Mouse (Mus musculus) stomach, postnatal 0 days (tissue): ENCODE data around the gene Khsrp. TPM values are rescaled to one million over a fixed set of nuclear protein-coding genes. Genes with fewer than 3 reads are reported as not detected.

ENCODE experiments used
- ATAC-seq: fragments of 200-750 bp; cut with Nextera tagmentation; 2 replicates; pipeline ENCODE4 v1.8.0; 2017; ENCODE audit not compliant: low FRiP score, low TSS enrichment
- DNase-seq: peaks from one replicate; pipeline ENCODE4 v3.0.0-alpha.2; 2016; ENCODE audit warnings: low spot score
- H3K27ac ChIP-seq: fragments of 300-500 bp; sonication (generic); replicated peaks from 2 replicates; pipeline ENCODE4 v1.5.1; 2014; ENCODE audit warnings: mild to moderate bottlenecking, control low read depth
- H3K27me3 ChIP-seq: fragments of 300-500 bp; sonication (generic); 2 replicates; pipeline ENCODE4 v1.6.1; 2014; ENCODE audit warnings: low read length; ENCODE audit not compliant: control insufficient read depth, insufficient read depth
- H3K36me3 ChIP-seq: fragments of 300-500 bp; sonication (generic); 2 replicates; pipeline ENCODE4 v1.6.1; 2014; ENCODE audit warnings: low read length, mixed read lengths; ENCODE audit not compliant: control insufficient read depth, insufficient read depth
- H3K4me1 ChIP-seq: fragments of 300-500 bp; sonication (generic); replicated peaks from 2 replicates; pipeline ENCODE4 v1.6.1; 2014; ENCODE audit warnings: antibody characterized with exemption; ENCODE audit not compliant: control insufficient read depth, insufficient read depth
- H3K4me2 ChIP-seq: fragments of 300-500 bp; sonication (generic); replicated peaks from 2 replicates; pipeline ENCODE4 v1.6.1; 2014; ENCODE audit warnings: low read depth, mild to moderate bottlenecking, control low read depth, moderate library complexity
- H3K4me3 ChIP-seq: fragments of 300-500 bp; sonication (generic); 2 replicates; pipeline ENCODE4 v1.5.1; 2014; ENCODE audit warnings: low read depth, low read length, control low read depth
- H3K9ac ChIP-seq: fragments of 300-500 bp; sonication (generic); 2 replicates; pipeline ENCODE4 v1.6.1; 2014; ENCODE audit warnings: mild to moderate bottlenecking, low read length, control low read depth, mixed read lengths
- H3K9me3 ChIP-seq: fragments of 300-500 bp; sonication (generic); 2 replicates; pipeline ENCODE4 v1.6.1; 2016; ENCODE audit warnings: low read length; ENCODE audit not compliant: control insufficient read depth
- CTCF ChIP-seq: IDR thresholded peaks from 2 replicates; pipeline ENCODE4 v1.5.1; 2016; ENCODE audit warnings: antibody characterized with exemption, low read depth, mild to moderate bottlenecking, moderate library complexity
- EP300 ChIP-seq: optimal IDR thresholded peaks from 2 replicates; pipeline ENCODE3; 2016; ENCODE audit warnings: antibody characterized with exemption
- WGBS: fragments of 180-500 bp; shearing (Covaris S2); extraction: QIAGEN DNeasy Blood & Tissue Kit; methylation state at CpG from one replicate; pipeline ENCODE4 v1.1.7; 2014; 5-methylcytosine and 5-hydroxymethylcytosine counted together
- polyA plus RNA-seq: library from polyadenylated mRNA; unstranded; fragments of >200 nt; fragmentation: Nextera tagmentation; extraction: Ambion mirVana; gene quantifications from 2 replicates; pipeline ENCODE4 v1.2.1, GENCODE M21; 2015

Khsrp gene
- 16.9 and 18.2 TPM in 2 replicates for polyA plus RNA-seq

- ATAC-seq (no peak), DNase-seq (peak; percentile 51)
- peak within 1 kb of the TSS; percentile 82 for H3K4me3 ChIP-seq
- H3K9ac ChIP-seq = peak within 1 kb of the TSS; percentile 100
- H3K36me3 ChIP-seq = peaks cover 8% of the 10 kb centered on the region; the same call in 1 of the 2 replicates
- 0 out of 2 replicates have a peak, but pooled peaks cover 3% of the 10 kb centered on the region for H3K4me1 ChIP-seq
- peak within 1 kb of the TSS; percentile 95 for H3K27ac ChIP-seq
- no peaks in the 10 kb centered on the region for H3K27me3 ChIP-seq
- WGBS = under 1% methylated on average over 64 of the region's 99 CpGs
- H3K9me3 ChIP-seq = no peaks in the 10 kb centered on the region
- peak within 1 kb of the TSS; percentile 67 for H3K4me2 ChIP-seq
- no peak for TF ChIP-seq CTCF
Observed at GRCm38 (mm10) chr17:57030931-57031660, at the start of gene Khsrp. Gene Khsrp (minus strand): TSS chr17:57031522.

- no peak overlapping the region for H3K4me2 ChIP-seq
- H3K27ac ChIP-seq = no peak overlapping the region
- no peak overlapping the region for H3K4me3 ChIP-seq
- no peaks in the 10 kb centered on the region for H3K4me1 ChIP-seq
- H3K9ac ChIP-seq = no peak overlapping the region
- DNase-seq (no peak), ATAC-seq (peak; percentile 56)
- H3K36me3 ChIP-seq = no peaks in the 10 kb centered on the region
- H3K9me3 ChIP-seq = no peaks in the 10 kb centered on the region
- WGBS = 50% methylated on average over 3 of the region's 3 CpGs
- TF ChIP-seq EP300 (no peak), CTCF (no peak)
- no peaks in the 10 kb centered on the region for H3K27me3 ChIP-seq
Observed at GRCm38 (mm10) chr17:57079919-57080318, 48.6 kb upstream of the Khsrp start.

GRCm38 (mm10) chr17:57078336-57078735, 47.0 kb upstream of the Khsrp start, which contains the start of gene Dennd1c:
Gene Dennd1c (minus strand): TSS chr17:57078514.
- Histone ChIP-seq H3K9me3 (no peaks in the 10 kb centered on the region), H3K4me3 (no peak within 1 kb of the TSS), H3K9ac (peak within 1 kb of the TSS; percentile 31; the same call in 1 of the 2 replicates), H3K36me3 (no peaks in the 10 kb centered on the region), H3K4me1 (no peaks in the 10 kb centered on the region), H3K27me3 (no peaks in the 10 kb centered on the region), H3K27ac (no peak within 1 kb of the TSS), H3K4me2 (no peak within 1 kb of the TSS)
- 0 out of 2 replicates have a peak, but pooled peaks have one; percentile 35 for ATAC-seq
- TF ChIP-seq EP300 (no peak), CTCF (no peak)
- DNase-seq = no peak
- WGBS = 41% methylated on average over 6 of the region's 6 CpGs

GRCm38 (mm10) chr17:57076916-57077315, 45.6 kb upstream of the Khsrp start:
- Histone ChIP-seq H3K4me3 (no peak overlapping the region), H3K27ac (no peak overlapping the region), H3K9me3 (no peaks in the 10 kb centered on the region), H3K4me1 (no peaks in the 10 kb centered on the region), H3K4me2 (no peak overlapping the region), H3K27me3 (no peaks in the 10 kb centered on the region), H3K36me3 (no peaks in the 10 kb centered on the region), H3K9ac (no peak overlapping the region)
- ATAC-seq = no peak
- DNase-seq = no peak
- 31% methylated on average over 3 of the region's 3 CpGs for whole genome bisulfite sequencing
- TF ChIP-seq CTCF = no peak
- TF ChIP-seq EP300 = no peak

GRCm38 (mm10) chr17:57070699-57071098, 39.4 kb upstream of the Khsrp start:
- no peaks in the 10 kb centered on the region for H3K27me3 ChIP-seq
- no peak overlapping the region for H3K9ac ChIP-seq
- ATAC-seq (peak; percentile 70), DNase-seq (peak; percentile 89)
- H3K9me3 ChIP-seq = no peaks in the 10 kb centered on the region
- no peaks in the 10 kb centered on the region for H3K4me1 ChIP-seq
- no peak overlapping the region for H3K4me3 ChIP-seq
- no peak for TF ChIP-seq CTCF
- TF ChIP-seq EP300 = no peak
- H3K36me3 ChIP-seq = no peaks in the 10 kb centered on the region
- 4% methylated on average over 10 of the region's 11 CpGs for WGBS
- 0 out of 2 replicates have a peak overlapping the region, but pooled peaks have one; percentile 2 for H3K4me2 ChIP-seq
- no peak overlapping the region for H3K27ac ChIP-seq

GRCm38 (mm10) chr17:57070272-57070671, 39.0 kb upstream of the Khsrp start:
- no peak for DNase-seq
- ATAC-seq = peak; percentile 14; the same call in 1 of the 2 replicates

More at GRCm38 (mm10) chr17:57070272-57070671, 39.0 kb upstream of the Khsrp start:
- WGBS = 17% methylated on average over 9 of the region's 9 CpGs
- Histone ChIP-seq H3K4me2 (0 out of 2 replicates have a peak overlapping the region, but pooled peaks have one; percentile 2), H3K36me3 (no peaks in the 10 kb centered on the region), H3K27ac (no peak overlapping the region), H3K27me3 (no peaks in the 10 kb centered on the region), H3K4me3 (no peak overlapping the region), H3K9ac (no peak overlapping the region), H3K4me1 (no peaks in the 10 kb centered on the region), H3K9me3 (no peaks in the 10 kb centered on the region)
- no peak for TF ChIP-seq EP300
- no peak for TF ChIP-seq CTCF
